In genomic region chr8:98613834-98614428, GRCm38 (mm10) we compare ENCODE assay signal across 13 mouse cellular contexts.
A peak's percentile ranks its signal among the peaks of the same experiment; 100 is the strongest.
DNase-seq lines count a peak whose midpoint lies in the region; ATAC-seq and TF ChIP-seq lines count a peak whose summit lies in the region.
"Had no signal": no experiment of that assay in that cellular context is flagged by ENCODE, and none has a peak within 500 bp of the region (broad histone marks: within the 10 kb centered on the region; RNA-seq: fewer than 3 reads in every experiment).

No protein-coding gene starts in this region.

- 89% methylated on average over 4 of the region's 4 CpGs for WGBS in midbrain, postnatal 0 days
- WGBS in midbrain, embryonic 16.5 days = 88% methylated on average over 4 of the region's 4 CpGs
- WGBS in lung, adult 2 months = 79% methylated on average over 4 of the region's 4 CpGs
- 76% methylated on average over 4 of the region's 4 CpGs for WGBS in stomach, postnatal 0 days

- no peaks in the 10 kb centered on the region for H3K27me3 ChIP-seq in midbrain, postnatal 0 days (ENCODE audit: insufficient read depth, low read length)
- H3K27me3 ChIP-seq in midbrain, embryonic 16.5 days (ENCODE audit: control insufficient read depth, insufficient read depth, low read depth, low read length) = no peaks in the 10 kb centered on the region
- no peaks in the 10 kb centered on the region for H3K27me3 ChIP-seq in stomach, postnatal 0 days (ENCODE audit: control insufficient read depth, insufficient read depth, low read length)
- H3K27me3 ChIP-seq: heart, embryonic 12.5 days; Patski had no signal

- no peak for TF ChIP-seq POLR2A in lung, adult 2 months (IDR thresholded peaks at IDR 0.05; ENCODE audit: borderline replicate concordance, extremely low read depth, low read depth, low read length)

- no peak for ATAC-seq in midbrain, postnatal 0 days (ENCODE audit: low FRiP score)
- no peak for ATAC-seq in midbrain, embryonic 16.5 days
- ATAC-seq in stomach, postnatal 0 days (ENCODE audit: low FRiP score, low TSS enrichment) = no peak
- ATAC-seq: liver, postnatal 0 days; Patski had no signal

- H3K9me3 ChIP-seq in midbrain, postnatal 0 days (ENCODE audit: low read length) = no peaks in the 10 kb centered on the region
- no peaks in the 10 kb centered on the region for H3K9me3 ChIP-seq in midbrain, embryonic 16.5 days (replicated peaks; ENCODE audit: control insufficient read depth, low read length, poor library complexity, severe bottlenecking)
- no peaks in the 10 kb centered on the region for H3K9me3 ChIP-seq in stomach, postnatal 0 days (ENCODE audit: control insufficient read depth, low read length)
- H3K9me3 ChIP-seq: heart, embryonic 12.5 days; limb, embryonic 10.5 days had no signal

- no peaks in the 10 kb centered on the region for H3K4me1 ChIP-seq in midbrain, postnatal 0 days (ENCODE audit: insufficient read depth, low read length)
- no peaks in the 10 kb centered on the region for H3K4me1 ChIP-seq in midbrain, embryonic 16.5 days (ENCODE audit: control insufficient read depth, insufficient read depth, low read length)
- no peaks in the 10 kb centered on the region for H3K4me1 ChIP-seq in lung, adult 2 months (ENCODE audit: control insufficient read depth, insufficient read depth, low read length)
- H3K4me1 ChIP-seq in stomach, postnatal 0 days (replicated peaks; ENCODE audit: control insufficient read depth, insufficient read depth) = no peaks in the 10 kb centered on the region
- H3K4me1 ChIP-seq: limb, embryonic 10.5 days had no signal

- TF ChIP-seq EP300 in stomach, postnatal 0 days (optimal IDR thresholded peaks at IDR 0.05) = no peak

- DNase-seq in midbrain, postnatal 0 days (ENCODE audit: low spot score) = peak; percentile 73
- peak; percentile 66 to 75 for DNase-seq in cerebellum, postnatal 36 days
- peak; percentile 37 to 65 for DNase-seq in left cerebral cortex, postnatal 36 days (ENCODE audit: low spot score in 2 of 2)
- DNase-seq in lung, adult 2 months = no peak
- DNase-seq in stomach, postnatal 0 days (ENCODE audit: low spot score) = no peak
- no peak for DNase-seq in kidney, postnatal 36 days
- DNase-seq: adrenal gland, postnatal 10 days; liver, postnatal 0 days; thymus, postnatal 4 days had no signal

- H3K4me3 ChIP-seq in midbrain, postnatal 0 days (ENCODE audit: low read depth, low read length) = no peak overlapping the region
- no peak overlapping the region for H3K4me3 ChIP-seq in midbrain, embryonic 16.5 days (ENCODE audit: low read depth, low read length)
- no peak overlapping the region for H3K4me3 ChIP-seq in lung, adult 2 months (replicated peaks; ENCODE audit: extremely low read depth, low read depth, low read length)
- H3K4me3 ChIP-seq in stomach, postnatal 0 days (ENCODE audit: low read depth, low read length) = no peak overlapping the region
- H3K4me3 ChIP-seq: heart, embryonic 12.5 days; limb, embryonic 10.5 days had no signal

- H3K36me3 ChIP-seq in midbrain, postnatal 0 days (ENCODE audit: insufficient read depth, low read length) = no peaks in the 10 kb centered on the region
- H3K36me3 ChIP-seq in midbrain, embryonic 16.5 days (ENCODE audit: control insufficient read depth, insufficient read depth, low read length) = no peaks in the 10 kb centered on the region
- no peaks in the 10 kb centered on the region for H3K36me3 ChIP-seq in stomach, postnatal 0 days (ENCODE audit: control insufficient read depth, insufficient read depth, low read length)
- H3K36me3 ChIP-seq: heart, embryonic 12.5 days; limb, embryonic 10.5 days had no signal

- no peak overlapping the region for H3K27ac ChIP-seq in midbrain, postnatal 0 days (ENCODE audit: low read depth, low read length)
- no peak overlapping the region for H3K27ac ChIP-seq in midbrain, embryonic 16.5 days (ENCODE audit: low read length)
- no peak overlapping the region for H3K27ac ChIP-seq in stomach, postnatal 0 days (replicated peaks)
- H3K27ac ChIP-seq: limb, embryonic 10.5 days had no signal

- TF ChIP-seq CTCF in midbrain, postnatal 0 days (IDR thresholded peaks at IDR 0.05) = no peak
- TF ChIP-seq CTCF in lung, adult 2 months (IDR thresholded peaks at IDR 0.05; ENCODE audit: insufficient read depth, low read length) = no peak
- no peak for TF ChIP-seq CTCF in stomach, postnatal 0 days (IDR thresholded peaks at IDR 0.05; ENCODE audit: low read depth)

- H3K4me2 ChIP-seq in midbrain, postnatal 0 days (ENCODE audit: low read depth, low read length, poor library complexity, severe bottlenecking) = no peak overlapping the region
- no peak overlapping the region for H3K4me2 ChIP-seq in midbrain, embryonic 16.5 days (ENCODE audit: low read length)
- H3K4me2 ChIP-seq in stomach, postnatal 0 days (replicated peaks; ENCODE audit: low read depth) = no peak overlapping the region
- H3K4me2 ChIP-seq: heart, embryonic 12.5 days had no signal

- intact Hi-C loops in left cerebral cortex, postnatal 36 days (cut with DNase I) = no loop called here

- no peak overlapping the region for H3K9ac ChIP-seq in midbrain, postnatal 0 days (replicated peaks; ENCODE audit: low read length, poor library complexity, severe bottlenecking)
- H3K9ac ChIP-seq in midbrain, embryonic 16.5 days (ENCODE audit: low read depth, low read length) = no peak overlapping the region
- H3K9ac ChIP-seq in stomach, postnatal 0 days (ENCODE audit: low read length) = no peak overlapping the region
- H3K9ac ChIP-seq: heart, embryonic 12.5 days; liver, postnatal 0 days had no signal

Comparison
In these comparisons a context has a peak if more than half of its experiments do, and no peak if none do; other contexts are left out.
1. DNase-seq: peak in midbrain, postnatal 0 days (single experiment), cerebellum, postnatal 36 days (2 of 2) and left cerebral cortex, postnatal 36 days (2 of 2); none in lung, adult 2 months (single experiment), stomach, postnatal 0 days (single experiment) and kidney, postnatal 36 days (0 of 2).